Mouse (Mus musculus) E14TG2a.4 (cell line): Measurements from ENCODE around the gene Specc1.
A peak's percentile ranks its signal among the peaks of the same experiment; 100 is the strongest.
"Not testable (repeated sequence)": the region's sequence is repeated elsewhere in the genome, so short reads cannot be mapped to it uniquely, and the experiment has no call there.

ENCODE experiments used
- H3K27me3 ChIP-seq: 2 replicates; pipeline ENCODE4 v1.6.1; 2014; ENCODE audit warnings: low read length, control low read depth; ENCODE audit not compliant: insufficient read depth
- H3K36me3 ChIP-seq: 2 replicates; pipeline ENCODE4 v1.6.1; 2014; ENCODE audit warnings: low read length, control low read depth; ENCODE audit not compliant: insufficient read depth
- H3K4me1 ChIP-seq: replicated peaks from 2 replicates; pipeline ENCODE4 v1.6.1; 2014; ENCODE audit warnings: low read depth, low read length, control low read depth
- H3K4me3 ChIP-seq: replicated peaks from 2 replicates; pipeline ENCODE4 v1.5.1; 2014; ENCODE audit warnings: mild to moderate bottlenecking, low read length
- H3K9me3 ChIP-seq: 2 replicates; pipeline ENCODE4 v1.6.1; 2014; ENCODE audit warnings: low read length, control low read depth
- CTCF ChIP-seq: conservative IDR thresholded peaks from 2 replicates; pipeline ENCODE4 v1.5.1; 2014; ENCODE audit warnings: low read length
- NANOG ChIP-seq: IDR thresholded peaks from 2 replicates; pipeline ENCODE4 v1.6.1; 2014; ENCODE audit warnings: borderline replicate concordance, low read length, mixed read lengths
- POU5F1 ChIP-seq: IDR thresholded peaks from 2 replicates; pipeline ENCODE4 v1.6.1; 2014; ENCODE audit warnings: low read length, borderline replicate concordance

Gene Specc1

DNA sequence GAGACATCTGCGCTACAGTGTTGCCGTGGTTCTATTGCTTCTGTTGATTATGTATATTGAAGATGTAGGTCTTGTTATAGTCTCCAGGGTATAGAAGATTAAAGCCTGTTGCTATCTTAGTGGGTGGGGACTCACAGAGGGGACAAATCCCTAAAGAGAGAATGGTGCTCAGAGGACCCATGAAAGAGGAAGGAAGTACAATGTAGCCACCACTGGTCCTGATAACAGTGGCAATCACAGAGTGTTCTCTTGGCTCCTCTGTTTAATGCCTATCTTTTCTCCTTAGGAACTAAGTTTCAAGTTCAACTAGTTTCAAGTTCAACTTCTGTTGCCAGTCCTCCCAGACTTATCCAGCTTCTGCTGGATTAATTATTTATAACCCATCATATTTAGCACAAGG lies 13.7 kb upstream of the Specc1 start:
- peaks cover 5% of the 10 kb centered on the region; the same call in 1 of the 2 replicates for H3K27me3 ChIP-seq
- H3K4me3 ChIP-seq, result no peak overlapping the region
- H3K4me1 ChIP-seq, result no peaks in the 10 kb centered on the region
- H3K9me3 ChIP-seq, result no peaks in the 10 kb centered on the region
- no peaks in the 10 kb centered on the region for H3K36me3 ChIP-seq
- TF ChIP-seq POU5F1, result no peak
- TF ChIP-seq CTCF, result no peak
- TF ChIP-seq NANOG, result no peak

GRCm38 (mm10) chr11:61944417-61944816 lies 12.1 kb upstream of the Specc1 start:
- Histone ChIP-seq H3K9me3 (no peaks in the 10 kb centered on the region), H3K4me1 (no peaks in the 10 kb centered on the region), H3K4me3 (no peak overlapping the region), H3K27me3 (peaks cover 5% of the 10 kb centered on the region; the same call in 1 of the 2 replicates), H3K36me3 (no peaks in the 10 kb centered on the region)
- no peak for TF ChIP-seq POU5F1
- TF ChIP-seq NANOG, result no peak
- TF ChIP-seq CTCF, result no peak

DNA sequence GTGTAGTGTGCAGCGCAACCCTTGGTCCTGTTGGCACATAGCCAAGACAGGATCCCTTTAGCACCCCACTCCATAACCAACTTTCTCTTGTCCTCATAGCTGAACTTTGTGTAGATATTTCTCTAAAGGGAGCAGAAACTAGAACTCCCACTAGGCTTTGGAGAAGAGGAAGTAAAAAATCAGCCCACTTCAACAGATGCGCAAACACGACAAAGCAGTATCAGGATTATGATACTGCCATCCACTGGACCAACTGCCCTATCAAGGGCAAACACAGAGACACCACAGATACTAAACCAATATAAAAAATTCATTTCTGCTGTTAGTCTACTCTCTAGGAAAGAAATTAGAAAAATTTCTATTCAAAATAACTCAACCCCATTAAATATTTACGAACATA lies 10.0 kb upstream of the Specc1 start:
- no peak for TF ChIP-seq NANOG
- TF ChIP-seq CTCF, result no peak
- TF ChIP-seq POU5F1, result no peak
- H3K9me3 ChIP-seq, result peaks cover 4% of the 10 kb centered on the region; the same call in 1 of the 2 replicates

GRCm38 (mm10) chr11:61949315-61949714 lies 7.2 kb upstream of the Specc1 start:
- Histone ChIP-seq H3K36me3 (no peaks in the 10 kb centered on the region), H3K9me3 (peaks cover 14% of the 10 kb centered on the region), H3K4me3 (no peak overlapping the region), H3K27me3 (no peaks in the 10 kb centered on the region), H3K4me1 (peaks cover 5% of the 10 kb centered on the region; the same call in 1 of the 2 replicates)
- TF ChIP-seq NANOG, result no peak
- TF ChIP-seq CTCF, result peak; percentile 60
- no peak for TF ChIP-seq POU5F1

More for the DNA sequence above, 10.0 kb upstream of the Specc1 start:
- peaks cover 5% of the 10 kb centered on the region; the same call in 1 of the 2 replicates for H3K4me1 ChIP-seq
- H3K27me3 ChIP-seq, result no peaks in the 10 kb centered on the region
- H3K36me3 ChIP-seq, result no peaks in the 10 kb centered on the region
- H3K4me3 ChIP-seq, result no peak overlapping the region

- TF ChIP-seq CTCF (peak; percentile 89), POU5F1 (no peak)
These were observed 5.9 kb upstream of the Specc1 start for GRCm38 (mm10) chr11:61950632-61951031.

DNA sequence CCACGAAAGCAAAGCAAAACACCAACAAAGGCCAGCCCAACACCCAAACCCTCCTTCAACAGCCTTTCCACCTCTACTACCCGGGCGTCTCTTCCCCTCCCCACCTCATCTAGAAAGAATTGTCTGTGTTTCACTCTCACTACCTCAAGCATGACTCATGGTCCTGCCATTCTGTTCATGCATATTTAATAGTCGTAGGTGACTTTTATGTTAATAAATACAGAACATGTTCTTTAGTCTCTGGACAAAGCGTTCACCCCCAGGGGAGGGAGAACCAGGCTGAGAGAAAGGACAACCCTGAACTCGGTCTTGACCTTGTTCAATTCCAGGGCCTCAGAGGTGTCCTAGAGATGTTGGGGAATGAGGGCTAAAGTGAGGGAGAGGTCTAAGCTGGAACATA lies 1.4 kb upstream of the Specc1 start:
- Histone ChIP-seq H3K36me3 (no peaks in the 10 kb centered on the region), H3K4me1 (peaks cover 15% of the 10 kb centered on the region; the same call in 1 of the 2 replicates), H3K27me3 (peaks cover 26% of the 10 kb centered on the region), H3K9me3 (peaks cover 14% of the 10 kb centered on the region), H3K4me3 (no peak overlapping the region)
- TF ChIP-seq NANOG (no peak), CTCF (no peak), POU5F1 (no peak)

More at GRCm38 (mm10) chr11:61950632-61951031, 5.9 kb upstream of the Specc1 start:
- Histone ChIP-seq H3K4me1 (peaks cover 10% of the 10 kb centered on the region; the same call in 1 of the 2 replicates), H3K9me3 (peaks cover 14% of the 10 kb centered on the region), H3K27me3 (no peaks in the 10 kb centered on the region), H3K4me3 (no peak overlapping the region), H3K36me3 (no peaks in the 10 kb centered on the region)

DNA sequence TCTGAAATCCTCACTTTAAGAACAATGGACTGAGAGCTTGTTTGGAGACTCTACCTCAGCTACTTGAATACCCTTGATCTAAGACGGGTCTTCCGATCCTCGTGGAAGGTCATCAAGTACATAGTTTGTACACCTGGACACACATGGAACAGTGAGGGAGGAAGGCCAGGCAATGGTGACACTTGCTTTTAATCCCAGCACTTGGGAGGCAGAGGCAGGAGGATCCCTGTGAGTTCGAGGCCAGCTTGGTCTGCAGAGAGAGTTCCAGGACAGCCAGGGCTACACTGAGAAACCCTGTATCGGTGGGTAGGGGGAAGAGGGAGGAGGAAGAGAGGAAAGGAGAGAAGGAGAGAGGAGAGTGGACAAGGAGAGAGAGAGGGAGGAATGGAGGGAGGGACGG lies 612 bp upstream of the Specc1 start:
- no peaks in the 10 kb centered on the region for H3K36me3 ChIP-seq
- peaks cover 13% of the 10 kb centered on the region; the same call in 1 of the 2 replicates for H3K4me1 ChIP-seq
- no peak overlapping the region for H3K4me3 ChIP-seq
- peaks cover 14% of the 10 kb centered on the region for H3K9me3 ChIP-seq
- TF ChIP-seq NANOG (no peak), POU5F1 (no peak), CTCF (no peak)
- H3K27me3 ChIP-seq, result peaks cover 27% of the 10 kb centered on the region

DNA sequence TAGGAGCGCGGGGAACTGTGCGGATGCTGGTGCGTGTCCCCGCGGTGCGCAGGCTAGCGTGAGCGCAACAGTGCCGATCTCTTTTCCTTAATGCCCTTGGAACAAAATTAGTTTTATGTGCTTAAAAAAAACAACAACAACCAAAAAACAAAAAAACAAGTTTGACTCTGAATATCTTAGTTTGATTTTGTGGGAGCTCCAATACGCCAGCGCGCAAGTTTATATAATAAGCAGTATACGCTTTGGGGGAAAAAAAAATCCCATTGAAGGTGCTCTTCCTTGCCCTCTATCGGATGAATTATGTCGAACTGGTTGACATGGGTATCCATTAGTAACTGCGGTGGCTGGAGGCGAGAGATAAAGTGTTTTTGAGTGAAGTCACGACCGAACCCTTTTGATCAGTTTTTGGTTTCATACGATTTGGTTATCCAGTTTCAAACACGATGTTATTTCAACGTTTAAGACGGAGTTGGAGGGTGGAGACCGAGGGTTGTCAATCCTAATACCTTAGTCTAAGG lies 792 bp downstream of the Specc1 start:
- Histone ChIP-seq H3K4me3 (peak overlapping the region; percentile 94), H3K9me3 (peaks cover 3% of the 10 kb centered on the region), H3K4me1 (peaks cover 11% of the 10 kb centered on the region; the same call in 1 of the 2 replicates), H3K27me3 (peaks cover 27% of the 10 kb centered on the region), H3K36me3 (no peaks in the 10 kb centered on the region)
- TF ChIP-seq CTCF (peak; percentile 17), POU5F1 (no peak)

DNA sequence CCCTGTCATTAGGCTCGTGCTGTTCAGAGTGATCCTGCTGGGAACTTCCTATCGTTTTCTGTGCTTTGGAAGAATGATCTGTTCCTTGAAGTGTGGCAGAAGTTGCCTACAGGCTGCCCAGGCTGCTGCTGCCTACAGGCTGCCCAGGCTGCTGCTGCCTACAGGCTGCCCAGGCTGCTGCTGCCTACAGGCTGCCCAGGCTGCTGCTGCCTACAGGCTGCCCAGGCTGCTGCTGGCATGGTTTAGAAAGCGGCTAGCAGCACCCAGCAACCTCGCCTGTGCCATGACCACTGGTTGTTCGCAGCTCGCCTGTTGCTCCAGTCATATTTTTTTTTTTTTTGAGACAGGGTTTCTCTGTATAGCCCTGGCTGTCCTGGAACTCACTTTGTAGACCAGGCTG lies 2.1 kb downstream of the Specc1 start:
- peaks cover 11% of the 10 kb centered on the region; the same call in 1 of the 2 replicates for H3K4me1 ChIP-seq
- H3K27me3 ChIP-seq, result peaks cover 27% of the 10 kb centered on the region
- not testable (repeated sequence) for H3K36me3 ChIP-seq, H3K9me3 ChIP-seq, H3K4me3 ChIP-seq
